Mouse (Mus musculus) olfactory bulb, adult 2 months (tissue): Measurements from ENCODE around the gene Zfp592.

Experiments used
- CTCF ChIP-seq: fragments of 200-500 bp; IDR thresholded peaks from 2 replicates; pipeline ENCODE4 v1.5.1; 2012; ENCODE audit warnings: low read depth, mild to moderate bottlenecking, low read length, moderate library complexity; ENCODE audit not compliant: insufficient read depth
- POLR2A ChIP-seq: fragments of 200-500 bp; IDR thresholded peaks from 2 replicates; pipeline ENCODE4 v1.6.1; 2012; ENCODE audit warnings: mild to moderate bottlenecking, low read depth, low read length, moderate library complexity; ENCODE audit not compliant: insufficient read depth

- TF ChIP-seq CTCF = no peak
- no peak for TF ChIP-seq POLR2A
Observed at GRCm38 (mm10) chr7:81039711-81040110, 46.2 kb downstream of the Zfp592 start.
